14 mouse cellular contexts compared by ENCODE assay signal in the genomic region with DNA sequence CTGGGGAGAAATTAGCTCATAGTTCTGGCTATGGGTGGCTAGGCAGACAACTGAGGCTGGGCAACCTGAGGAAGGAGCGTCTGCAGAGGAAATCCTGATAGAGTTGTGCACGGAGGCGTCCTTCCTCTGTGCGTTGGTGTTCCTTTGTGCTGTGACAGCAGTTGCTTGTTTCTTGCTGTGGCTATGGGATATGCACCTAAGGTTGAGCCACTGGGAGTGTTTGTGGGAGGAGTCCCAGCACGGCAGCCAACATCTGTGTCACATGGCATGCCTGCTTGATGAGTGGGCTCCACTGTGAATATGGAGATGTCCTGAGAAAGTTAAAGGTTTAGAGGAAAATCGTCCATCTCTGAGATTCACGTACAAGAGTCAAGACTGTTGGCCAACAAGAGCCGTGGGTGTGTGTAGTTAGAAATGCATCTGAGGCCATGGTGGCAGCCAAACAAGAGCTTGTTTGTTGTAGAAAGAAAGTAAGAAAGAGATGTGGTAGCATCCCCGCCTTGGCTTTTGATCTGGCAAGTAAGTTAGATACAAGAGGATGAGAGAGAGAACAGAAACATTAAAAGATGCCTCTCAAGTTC. TPM values are rescaled to one million over a fixed set of nuclear protein-coding genes. Genes with fewer than 3 reads are reported as not detected.
"Had no signal": no experiment of that assay in that cellular context is flagged by ENCODE, and none has a peak within 500 bp of the region (broad histone marks: within the 10 kb centered on the region; RNA-seq: fewer than 3 reads in every experiment).

No protein-coding gene starts in this region.

- DNase-seq: kidney, adult 8-10 months; lung, embryonic 14.5 days; lung, postnatal 10 days; lung, postnatal 4 days; retina, postnatal 1 day; right cerebral cortex, postnatal 14 days had no signal

- ATAC-seq: midbrain, embryonic 15.5 days had no signal

- H3K36me3 ChIP-seq: limb, embryonic 10.5 days; liver, embryonic 15.5 days; midbrain, embryonic 15.5 days; neural tube, embryonic 13.5 days had no signal

- H3K9ac ChIP-seq: liver, embryonic 15.5 days; lung, embryonic 14.5 days; midbrain, embryonic 15.5 days; neural tube, embryonic 13.5 days had no signal

- H3K4me3 ChIP-seq: left cerebral cortex, adult 2 months; limb, embryonic 10.5 days; liver, embryonic 15.5 days; midbrain, embryonic 15.5 days; neural tube, embryonic 13.5 days had no signal

- H3K9me3 ChIP-seq: limb, embryonic 10.5 days; liver, embryonic 15.5 days; midbrain, embryonic 15.5 days; neural tube, embryonic 13.5 days had no signal

- H3K27ac ChIP-seq: left cerebral cortex, adult 2 months; limb, embryonic 10.5 days; liver, embryonic 15.5 days; midbrain, embryonic 15.5 days; neural tube, embryonic 13.5 days had no signal

- H3K4me2 ChIP-seq: liver, embryonic 11.5 days; liver, embryonic 15.5 days; lung, embryonic 14.5 days; midbrain, embryonic 11.5 days; midbrain, embryonic 15.5 days; neural tube, embryonic 13.5 days had no signal

- H3K27me3 ChIP-seq: midbrain, embryonic 15.5 days had no signal

RNA-seq across cellular contexts. Expression of a gene that starts 42.7 kb away (rescaled TPM):
- total RNA-seq: megakaryocyte, adult 5-6 weeks had no signal
- polyA plus RNA-seq: midbrain, embryonic 11.5 days had no signal
